Mouse (Mus musculus): ENCODE measurements around the gene Smad5. TPM values are rescaled to one million over a fixed set of nuclear protein-coding genes. Genes with fewer than 3 reads are reported as not detected.

Gene Smad5
- polyA plus RNA-seq, 1 experiment from 2014 or later, result 57.4 TPM

- no peaks in the 10 kb centered on the region for H3K27me3 ChIP-seq (ENCODE audit: control insufficient read depth, insufficient read depth, low read length)
- no peak overlapping the region for H3K4me3 ChIP-seq (ENCODE audit: low read depth, low read length)
- H3K27ac ChIP-seq (replicated peaks; ENCODE audit: low read depth, low read length), result no peak overlapping the region
- no peaks in the 10 kb centered on the region for H3K9me3 ChIP-seq (replicated peaks; ENCODE audit: control insufficient read depth, low read length)
- no peak for ATAC-seq (replicated peaks; ENCODE audit: insufficient number of reproducible peaks, low FRiP score, low TSS enrichment, low read depth)
- no peak for DNase-seq (ENCODE audit: low spot score)
- no peak overlapping the region for H3K9ac ChIP-seq (replicated peaks; ENCODE audit: low read length)
- H3K36me3 ChIP-seq (replicated peaks; ENCODE audit: control insufficient read depth, insufficient read depth, low read depth, low read length), result no peaks in the 10 kb centered on the region
- no peak overlapping the region for H3K4me2 ChIP-seq (ENCODE audit: low read depth, low read length)
- H3K4me1 ChIP-seq (ENCODE audit: control insufficient read depth, insufficient read depth, low read length), result no peaks in the 10 kb centered on the region; the same call in 1 of the 2 replicates
- 91% methylated on average over 5 of the region's 5 CpGs for whole genome bisulfite sequencing
These were observed 7.1 kb upstream of the Smad5 start for GRCm38 (mm10) chr13:56695701-56696100.

- no peak for DNase-seq (ENCODE audit: low spot score)
- WGBS, result 78% methylated on average over 5 of the region's 5 CpGs
- no peak for ATAC-seq (replicated peaks; ENCODE audit: insufficient number of reproducible peaks, low FRiP score, low TSS enrichment, low read depth)
- Histone ChIP-seq H3K4me1 (ENCODE audit: control insufficient read depth, insufficient read depth, low read length) (no peaks in the 10 kb centered on the region; the same call in 1 of the 2 replicates), H3K9me3 (replicated peaks; ENCODE audit: control insufficient read depth, low read length) (no peaks in the 10 kb centered on the region), H3K9ac (replicated peaks; ENCODE audit: low read length) (no peak overlapping the region), H3K4me3 (ENCODE audit: low read depth, low read length) (no peak overlapping the region), H3K4me2 (ENCODE audit: low read depth, low read length) (no peak overlapping the region), H3K36me3 (replicated peaks; ENCODE audit: control insufficient read depth, insufficient read depth, low read depth, low read length) (no peaks in the 10 kb centered on the region), H3K27ac (replicated peaks; ENCODE audit: low read depth, low read length) (no peak overlapping the region), H3K27me3 (ENCODE audit: control insufficient read depth, insufficient read depth, low read length) (no peaks in the 10 kb centered on the region)
These were observed 6.1 kb upstream of the Smad5 start for GRCm38 (mm10) chr13:56696699-56697098.

GRCm38 (mm10) chr13:56697171-56697570 lies 5.6 kb upstream of the Smad5 start:
- WGBS, result 87% methylated on average over 2 of the region's 2 CpGs
- no peaks in the 10 kb centered on the region for H3K27me3 ChIP-seq (ENCODE audit: control insufficient read depth, insufficient read depth, low read length)
- H3K4me3 ChIP-seq (ENCODE audit: low read depth, low read length), result no peak overlapping the region
- H3K27ac ChIP-seq (replicated peaks; ENCODE audit: low read depth, low read length), result peak overlapping the region; percentile 59; the same call in 1 of the 2 replicates
- H3K36me3 ChIP-seq (replicated peaks; ENCODE audit: control insufficient read depth, insufficient read depth, low read depth, low read length), result no peaks in the 10 kb centered on the region
- H3K4me2 ChIP-seq (ENCODE audit: low read depth, low read length), result no peak overlapping the region
- no peaks in the 10 kb centered on the region for H3K9me3 ChIP-seq (replicated peaks; ENCODE audit: control insufficient read depth, low read length)
- no peak overlapping the region for H3K9ac ChIP-seq (replicated peaks; ENCODE audit: low read length)
- DNase-seq (ENCODE audit: low spot score), result no peak
- no peak for ATAC-seq (replicated peaks; ENCODE audit: insufficient number of reproducible peaks, low FRiP score, low TSS enrichment, low read depth)
- no peaks in the 10 kb centered on the region; the same call in 1 of the 2 replicates for H3K4me1 ChIP-seq (ENCODE audit: control insufficient read depth, insufficient read depth, low read length)

GRCm38 (mm10) chr13:56698391-56698790 lies 4.4 kb upstream of the Smad5 start:
- 17% methylated on average over 9 of the region's 9 CpGs for WGBS
- H3K27ac ChIP-seq (replicated peaks; ENCODE audit: low read depth, low read length), result peak overlapping the region; percentile 59

GRCm38 (mm10) chr13:56699370-56699769 lies 3.4 kb upstream of the Smad5 start:
- H3K4me2 ChIP-seq (ENCODE audit: low read depth, low read length), result no peak overlapping the region
- 89% methylated on average over 2 of the region's 2 CpGs for WGBS
- H3K9ac ChIP-seq (replicated peaks; ENCODE audit: low read length), result no peak overlapping the region
- no peaks in the 10 kb centered on the region for H3K27me3 ChIP-seq (ENCODE audit: control insufficient read depth, insufficient read depth, low read length)
- DNase-seq (ENCODE audit: low spot score), result no peak
- H3K9me3 ChIP-seq (replicated peaks; ENCODE audit: control insufficient read depth, low read length), result no peaks in the 10 kb centered on the region
- H3K4me1 ChIP-seq (ENCODE audit: control insufficient read depth, insufficient read depth, low read length), result no peaks in the 10 kb centered on the region; the same call in 1 of the 2 replicates
- no peak overlapping the region for H3K27ac ChIP-seq (replicated peaks; ENCODE audit: low read depth, low read length)
- no peak overlapping the region for H3K4me3 ChIP-seq (ENCODE audit: low read depth, low read length)
- H3K36me3 ChIP-seq (replicated peaks; ENCODE audit: control insufficient read depth, insufficient read depth, low read depth, low read length), result no peaks in the 10 kb centered on the region
- no peak for ATAC-seq (replicated peaks; ENCODE audit: insufficient number of reproducible peaks, low FRiP score, low TSS enrichment, low read depth)

More at GRCm38 (mm10) chr13:56698391-56698790, 4.4 kb upstream of the Smad5 start:
- no peak overlapping the region for H3K4me3 ChIP-seq (ENCODE audit: low read depth, low read length)
- H3K27me3 ChIP-seq (ENCODE audit: control insufficient read depth, insufficient read depth, low read length), result no peaks in the 10 kb centered on the region
- H3K4me2 ChIP-seq (ENCODE audit: low read depth, low read length), result no peak overlapping the region
- no peaks in the 10 kb centered on the region for H3K9me3 ChIP-seq (replicated peaks; ENCODE audit: control insufficient read depth, low read length)
- H3K9ac ChIP-seq (replicated peaks; ENCODE audit: low read length), result no peak overlapping the region
- H3K4me1 ChIP-seq (ENCODE audit: control insufficient read depth, insufficient read depth, low read length), result no peaks in the 10 kb centered on the region; the same call in 1 of the 2 replicates
- peak; percentile 78 for DNase-seq (ENCODE audit: low spot score)
- ATAC-seq (replicated peaks; ENCODE audit: insufficient number of reproducible peaks, low FRiP score, low TSS enrichment, low read depth), result no peak
- H3K36me3 ChIP-seq (replicated peaks; ENCODE audit: control insufficient read depth, insufficient read depth, low read depth, low read length), result no peaks in the 10 kb centered on the region

- WGBS, result 72% methylated on average over 1 of the region's 1 CpGs
- DNase-seq (ENCODE audit: low spot score), result no peak
- Histone ChIP-seq H3K4me2 (ENCODE audit: low read depth, low read length) (no peak overlapping the region), H3K27ac (replicated peaks; ENCODE audit: low read depth, low read length) (no peak overlapping the region), H3K9me3 (replicated peaks; ENCODE audit: control insufficient read depth, low read length) (no peaks in the 10 kb centered on the region), H3K36me3 (replicated peaks; ENCODE audit: control insufficient read depth, insufficient read depth, low read depth, low read length) (no peaks in the 10 kb centered on the region), H3K4me1 (ENCODE audit: control insufficient read depth, insufficient read depth, low read length) (peaks cover 4% of the 10 kb centered on the region), H3K4me3 (ENCODE audit: low read depth, low read length) (no peak overlapping the region), H3K27me3 (ENCODE audit: control insufficient read depth, insufficient read depth, low read length) (no peaks in the 10 kb centered on the region), H3K9ac (replicated peaks; ENCODE audit: low read length) (no peak overlapping the region)
- no peak for ATAC-seq (replicated peaks; ENCODE audit: insufficient number of reproducible peaks, low FRiP score, low TSS enrichment, low read depth)
These were observed 1.8 kb upstream of the Smad5 start for GRCm38 (mm10) chr13:56700981-56701380.

GRCm38 (mm10) chr13:56701924-56702323 lies 886 bp upstream of the Smad5 start:
- DNase-seq (ENCODE audit: low spot score) (no peak), ATAC-seq (replicated peaks; ENCODE audit: insufficient number of reproducible peaks, low FRiP score, low TSS enrichment, low read depth) (no peak)
- Histone ChIP-seq H3K9me3 (replicated peaks; ENCODE audit: control insufficient read depth, low read length) (no peaks in the 10 kb centered on the region), H3K4me3 (ENCODE audit: low read depth, low read length) (no peak overlapping the region), H3K9ac (replicated peaks; ENCODE audit: low read length) (no peak overlapping the region; the same call in 1 of the 2 replicates), H3K4me2 (ENCODE audit: low read depth, low read length) (no peak overlapping the region), H3K27ac (replicated peaks; ENCODE audit: low read depth, low read length) (no peak overlapping the region), H3K4me1 (ENCODE audit: control insufficient read depth, insufficient read depth, low read length) (peaks cover 4% of the 10 kb centered on the region), H3K36me3 (replicated peaks; ENCODE audit: control insufficient read depth, insufficient read depth, low read depth, low read length) (no peaks in the 10 kb centered on the region), H3K27me3 (ENCODE audit: control insufficient read depth, insufficient read depth, low read length) (no peaks in the 10 kb centered on the region)
- WGBS, result 51% methylated on average over 10 of the region's 10 CpGs

DNA sequence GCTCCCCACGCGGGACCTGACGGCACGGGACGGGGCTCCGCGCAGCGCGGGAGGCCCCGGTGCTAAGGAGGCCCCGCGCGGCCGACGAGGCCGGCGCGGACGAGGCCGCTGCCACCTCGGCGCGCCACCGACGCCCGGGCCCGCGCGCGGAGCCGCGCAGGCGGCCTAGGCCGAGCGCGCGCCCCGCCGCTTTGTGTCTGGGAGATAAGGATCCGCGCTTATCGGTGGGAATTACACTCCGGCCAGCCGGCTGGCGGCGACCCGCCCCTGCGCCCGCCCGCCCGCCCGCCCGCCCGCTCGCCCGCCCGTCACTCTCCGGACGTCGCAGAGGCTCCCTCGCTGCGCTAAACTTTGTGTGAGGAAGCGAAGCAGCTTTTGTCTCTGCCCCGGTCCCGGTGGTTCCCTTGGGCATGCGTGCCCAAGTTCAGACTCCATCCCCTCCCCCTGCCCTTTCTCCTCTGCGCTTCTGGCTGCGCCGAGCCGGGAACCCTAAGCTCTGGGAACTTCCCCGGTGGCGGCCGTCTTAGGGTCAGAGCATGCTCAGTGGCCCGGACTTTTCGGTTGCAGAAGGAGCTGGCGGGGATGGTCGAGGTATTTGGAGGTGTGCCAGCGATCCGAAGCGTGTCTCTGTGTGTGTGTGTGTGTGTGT lies 536 bp downstream of the Smad5 start:
- H3K9ac ChIP-seq (replicated peaks; ENCODE audit: low read length), result peak overlapping the region; percentile 98
- no peaks in the 10 kb centered on the region for H3K36me3 ChIP-seq (replicated peaks; ENCODE audit: control insufficient read depth, insufficient read depth, low read depth, low read length)
- H3K4me1 ChIP-seq (ENCODE audit: control insufficient read depth, insufficient read depth, low read length), result peaks cover 4% of the 10 kb centered on the region
- peak; percentile 74 for ATAC-seq (replicated peaks; ENCODE audit: insufficient number of reproducible peaks, low FRiP score, low TSS enrichment, low read depth)
- peak; percentile 84 for DNase-seq (ENCODE audit: low spot score)
- under 1% methylated on average over 41 of the region's 80 CpGs for WGBS
- H3K4me3 ChIP-seq (ENCODE audit: low read depth, low read length), result peak overlapping the region; percentile 81
- H3K27me3 ChIP-seq (ENCODE audit: control insufficient read depth, insufficient read depth, low read length), result no peaks in the 10 kb centered on the region
- peak overlapping the region; percentile 97 for H3K27ac ChIP-seq (replicated peaks; ENCODE audit: low read depth, low read length)
- H3K4me2 ChIP-seq (ENCODE audit: low read depth, low read length), result peak overlapping the region; percentile 79
- H3K9me3 ChIP-seq (replicated peaks; ENCODE audit: control insufficient read depth, low read length), result no peaks in the 10 kb centered on the region
